Mouse (Mus musculus): ENCODE results near the gene Rasgef1b. TPM values are rescaled to one million over a fixed set of nuclear protein-coding genes. Genes with fewer than 3 reads are reported as not detected.
A peak's percentile ranks its signal among the peaks of the same experiment; 100 is the strongest.

The Rasgef1b gene
- polyA plus RNA-seq, 1 experiment: 8.6 TPM

- TF ChIP-seq POLR2A (IDR thresholded peaks at IDR 0.05; ENCODE audit: low read depth, low read length): no peak
- Histone ChIP-seq H3K27me3 (replicated peaks; ENCODE audit: control insufficient read depth, insufficient read depth, low read length) (no peaks in the 10 kb centered on the region), H3K4me3 (ENCODE audit: insufficient read depth, low read depth, low read length) (no peak overlapping the region), H3K36me3 (ENCODE audit: control insufficient read depth, insufficient read depth, low read length) (no peaks in the 10 kb centered on the region), H3K4me1 (ENCODE audit: control insufficient read depth, insufficient read depth, low read length) (no peaks in the 10 kb centered on the region), H3K27ac (ENCODE audit: insufficient read depth, low read depth, low read length) (no peak overlapping the region)
- WGBS: 84% methylated on average over 9 of the region's 9 CpGs
- DNase-seq: no peak
These were observed 215.5 kb downstream of the Rasgef1b start for GRCm38 (mm10) chr5:99513209-99513880.

DNA sequence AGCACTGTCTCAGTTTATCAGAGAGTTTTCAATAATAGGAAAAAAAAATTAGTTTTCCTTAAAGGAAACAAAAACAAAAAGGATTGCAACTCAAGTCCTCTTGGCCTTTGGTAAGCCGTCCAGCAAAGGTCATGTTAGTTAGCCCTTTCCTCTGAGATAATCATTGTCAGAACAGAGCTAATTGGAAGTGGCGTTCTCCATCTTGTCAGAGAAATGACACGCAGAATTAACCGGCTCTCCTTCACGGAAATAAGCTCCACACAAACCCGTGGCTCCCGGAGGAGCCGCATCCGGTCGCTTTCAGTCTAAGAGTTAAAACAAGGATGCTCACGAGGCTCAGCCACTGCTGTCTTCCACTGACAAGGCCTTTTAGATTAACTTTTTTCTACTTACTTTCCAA, 217.8 kb downstream of the Rasgef1b start:
- Histone ChIP-seq H3K36me3 (ENCODE audit: control insufficient read depth, insufficient read depth, low read length) (no peaks in the 10 kb centered on the region), H3K27ac (ENCODE audit: insufficient read depth, low read depth, low read length) (no peak overlapping the region), H3K27me3 (replicated peaks; ENCODE audit: control insufficient read depth, insufficient read depth, low read length) (no peaks in the 10 kb centered on the region), H3K4me1 (ENCODE audit: control insufficient read depth, insufficient read depth, low read length) (no peaks in the 10 kb centered on the region), H3K4me3 (ENCODE audit: insufficient read depth, low read depth, low read length) (no peak overlapping the region)
- TF ChIP-seq POLR2A (IDR thresholded peaks at IDR 0.05; ENCODE audit: low read depth, low read length): no peak
- TF ChIP-seq CTCF (conservative IDR thresholded peaks at IDR 0.05; ENCODE audit: insufficient read depth, insufficient read length, low read depth, low read length): no peak
- peak; percentile 14 for DNase-seq
- WGBS: 57% methylated on average over 11 of the region's 11 CpGs

DNA sequence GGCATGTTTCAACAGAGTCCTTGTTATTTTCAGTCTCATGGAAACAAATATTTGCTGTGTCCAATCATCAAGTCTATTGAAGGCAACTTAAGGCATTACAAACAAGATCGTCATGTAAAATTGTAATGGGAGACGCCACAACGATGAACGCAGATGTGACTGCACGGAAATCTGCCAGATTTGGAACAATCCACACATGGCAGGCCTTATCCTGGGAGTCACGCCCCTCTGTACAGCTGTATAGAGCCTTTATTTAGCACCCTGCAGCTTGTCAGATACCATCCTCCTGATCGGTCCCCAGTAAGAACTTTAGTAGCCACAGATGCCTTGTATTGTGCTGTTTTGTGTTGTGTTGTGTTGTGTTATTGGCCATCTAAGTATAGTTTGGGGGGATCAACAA, 222.8 kb downstream of the Rasgef1b start:
- Histone ChIP-seq H3K27ac (ENCODE audit: insufficient read depth, low read depth, low read length) (no peak overlapping the region), H3K4me3 (ENCODE audit: insufficient read depth, low read depth, low read length) (no peak overlapping the region), H3K27me3 (replicated peaks; ENCODE audit: control insufficient read depth, insufficient read depth, low read length) (no peaks in the 10 kb centered on the region), H3K36me3 (ENCODE audit: control insufficient read depth, insufficient read depth, low read length) (no peaks in the 10 kb centered on the region), H3K4me1 (ENCODE audit: control insufficient read depth, insufficient read depth, low read length) (no peaks in the 10 kb centered on the region)
- TF ChIP-seq CTCF (conservative IDR thresholded peaks at IDR 0.05; ENCODE audit: insufficient read depth, insufficient read length, low read depth, low read length) (no peak), POLR2A (IDR thresholded peaks at IDR 0.05; ENCODE audit: low read depth, low read length) (no peak)
- WGBS: 94% methylated on average over 7 of the region's 7 CpGs
- DNase-seq: no peak

DNA sequence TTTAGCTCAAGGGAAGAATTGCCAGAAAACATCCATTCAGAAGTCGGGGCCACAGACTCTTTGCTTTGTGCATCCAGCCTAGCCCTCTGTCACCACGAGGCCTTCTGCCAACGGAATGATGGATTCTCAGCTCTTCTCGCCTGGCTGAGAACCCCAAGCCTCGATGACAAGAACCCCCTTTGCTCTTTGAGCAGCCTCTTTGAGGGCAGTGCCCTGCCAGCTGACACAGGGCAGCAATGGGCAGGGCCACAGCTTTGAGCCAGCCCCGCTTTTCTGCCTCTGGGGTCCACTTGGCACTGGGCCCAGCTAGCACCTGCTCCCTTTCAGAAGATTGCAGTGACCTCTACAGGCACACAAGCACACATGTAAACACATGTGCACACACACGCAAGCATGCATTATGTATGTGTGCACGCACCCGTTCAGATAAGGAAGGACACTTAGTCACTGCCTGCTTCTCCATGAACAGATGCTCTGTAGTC, 224.5 kb downstream of the Rasgef1b start:
- Histone ChIP-seq H3K36me3 (ENCODE audit: control insufficient read depth, insufficient read depth, low read length) (no peaks in the 10 kb centered on the region), H3K4me1 (ENCODE audit: control insufficient read depth, insufficient read depth, low read length) (no peaks in the 10 kb centered on the region), H3K4me3 (ENCODE audit: insufficient read depth, low read depth, low read length) (no peak overlapping the region), H3K27ac (ENCODE audit: insufficient read depth, low read depth, low read length) (no peak overlapping the region), H3K27me3 (replicated peaks; ENCODE audit: control insufficient read depth, insufficient read depth, low read length) (no peaks in the 10 kb centered on the region)
- DNase-seq: no peak
- 72% methylated on average over 9 of the region's 9 CpGs for whole genome bisulfite sequencing
- TF ChIP-seq CTCF (conservative IDR thresholded peaks at IDR 0.05; ENCODE audit: insufficient read depth, insufficient read length, low read depth, low read length) (peak; percentile 38; the same call in 1 of the 2 replicates), POLR2A (IDR thresholded peaks at IDR 0.05; ENCODE audit: low read depth, low read length) (no peak)

GRCm38 (mm10) chr5:99502681-99503080, 226.2 kb downstream of the Rasgef1b start:
- Histone ChIP-seq H3K4me3 (ENCODE audit: insufficient read depth, low read depth, low read length) (no peak overlapping the region), H3K27ac (ENCODE audit: insufficient read depth, low read depth, low read length) (no peak overlapping the region), H3K27me3 (replicated peaks; ENCODE audit: control insufficient read depth, insufficient read depth, low read length) (no peaks in the 10 kb centered on the region), H3K4me1 (ENCODE audit: control insufficient read depth, insufficient read depth, low read length) (no peaks in the 10 kb centered on the region), H3K36me3 (ENCODE audit: control insufficient read depth, insufficient read depth, low read length) (no peaks in the 10 kb centered on the region)
- WGBS: 88% methylated on average over 9 of the region's 9 CpGs
- DNase-seq: no peak
- TF ChIP-seq POLR2A (IDR thresholded peaks at IDR 0.05; ENCODE audit: low read depth, low read length) (no peak), CTCF (conservative IDR thresholded peaks at IDR 0.05; ENCODE audit: insufficient read depth, insufficient read length, low read depth, low read length) (no peak)

- TF ChIP-seq CTCF (conservative IDR thresholded peaks at IDR 0.05; ENCODE audit: insufficient read depth, insufficient read length, low read depth, low read length): no peak
- no peak for TF ChIP-seq POLR2A (IDR thresholded peaks at IDR 0.05; ENCODE audit: low read depth, low read length)
These were observed 229.3 kb downstream of the Rasgef1b start for GRCm38 (mm10) chr5:99499404-99500089.

DNA sequence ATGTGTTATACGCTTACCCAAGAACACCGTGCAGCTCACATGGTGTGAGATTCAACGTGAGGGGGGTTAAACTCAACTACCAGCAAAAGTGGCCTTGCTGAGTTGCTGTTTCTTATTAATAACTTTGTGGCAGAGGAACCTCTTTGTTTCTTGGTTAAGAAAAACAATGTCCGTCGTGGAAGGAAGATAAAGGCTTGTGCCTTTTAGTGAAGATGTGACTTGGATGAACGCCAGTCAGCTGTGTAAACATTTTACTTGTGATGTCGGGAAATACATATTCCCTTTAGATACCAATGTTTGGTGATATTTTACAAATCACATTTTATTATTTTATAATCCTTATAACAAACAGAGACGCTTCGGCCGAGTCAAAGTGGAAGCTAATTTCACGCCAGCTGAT, 231.0 kb downstream of the Rasgef1b start:
- WGBS: 68% methylated on average over 11 of the region's 11 CpGs
- DNase-seq: no peak
- Histone ChIP-seq H3K4me1 (ENCODE audit: control insufficient read depth, insufficient read depth, low read length) (0 out of 2 replicates have a peak, but pooled peaks cover 2% of the 10 kb centered on the region), H3K36me3 (ENCODE audit: control insufficient read depth, insufficient read depth, low read length) (no peaks in the 10 kb centered on the region), H3K4me3 (ENCODE audit: insufficient read depth, low read depth, low read length) (no peak overlapping the region), H3K27ac (ENCODE audit: insufficient read depth, low read depth, low read length) (no peak overlapping the region), H3K27me3 (replicated peaks; ENCODE audit: control insufficient read depth, insufficient read depth, low read length) (no peaks in the 10 kb centered on the region)
- TF ChIP-seq CTCF (conservative IDR thresholded peaks at IDR 0.05; ENCODE audit: insufficient read depth, insufficient read length, low read depth, low read length) (no peak), POLR2A (IDR thresholded peaks at IDR 0.05; ENCODE audit: low read depth, low read length) (no peak)

More at GRCm38 (mm10) chr5:99499404-99500089, 229.3 kb downstream of the Rasgef1b start:
- WGBS: 62% methylated on average over 7 of the region's 7 CpGs
- H3K4me3 ChIP-seq (ENCODE audit: insufficient read depth, low read depth, low read length): no peak overlapping the region
- H3K27me3 ChIP-seq (replicated peaks; ENCODE audit: control insufficient read depth, insufficient read depth, low read length): no peaks in the 10 kb centered on the region
- H3K4me1 ChIP-seq (ENCODE audit: control insufficient read depth, insufficient read depth, low read length): 0 out of 2 replicates have a peak, but pooled peaks cover 2% of the 10 kb centered on the region
- H3K27ac ChIP-seq (ENCODE audit: insufficient read depth, low read depth, low read length): no peak overlapping the region
- no peaks in the 10 kb centered on the region for H3K36me3 ChIP-seq (ENCODE audit: control insufficient read depth, insufficient read depth, low read length)
- peak; percentile 18 for DNase-seq
